Mouse (Mus musculus) adrenal gland, postnatal 25 days (tissue): ENCODE data around the gene Mcpt8. TPM values are rescaled to one million over a fixed set of nuclear protein-coding genes. Genes with fewer than 3 reads are reported as not detected.

Experiments
- microRNA-seq, 2 experiments: library from miRNA; unstranded; fragments of <30 nt; microRNA quantifications; one replicate each; pipeline ENCODE4 v1.2.0; 2021
- total RNA-seq: library from RNA; stranded (reverse); gene quantifications from 2 replicates; pipeline ENCODE4 v1.2.3, GENCODE M21; 2021

Gene Mcpt8
- total RNA-seq, 1 experiment from 2014 or later = not detected

Small RNA genes lying within 50 kb of the gene (microRNA-seq; reads per million reads assigned to microRNA genes)
- 0 reads per million in 2 experiments for gene Mir6949

Other genes starting within 250 kb of the Mcpt8 start
- 10.7 and 13.5 TPM in 2 replicates for gene Nynrin, start 231.3 kb downstream of the Mcpt8 start, total RNA-seq
- 0.15 and 0.24 TPM in 2 replicates for gene Cbln3, start 200.9 kb downstream of the Mcpt8 start, total RNA-seq
- gene Khnyn, start 200.3 kb downstream of the Mcpt8 start, total RNA-seq = 21.6 and 25.5 TPM in 2 replicates
- 58.1 and 62.6 TPM in 2 replicates for gene Sdr39u1, start 185.0 kb downstream of the Mcpt8 start, total RNA-seq
- 0.49 and 1.2 TPM in 2 replicates for gene Cma1, start 140.6 kb downstream of the Mcpt8 start, total RNA-seq
- not detected in 2 replicates for gene Cma2, start 134.3 kb downstream of the Mcpt8 start, total RNA-seq
- gene Mcpt1, start 67.3 kb downstream of the Mcpt8 start, total RNA-seq = not detected in 2 replicates
- not detected in 2 replicates for gene Mcpt9, start 54.8 kb downstream of the Mcpt8 start, total RNA-seq
- gene Mcpt2, start 43.2 kb downstream of the Mcpt8 start, total RNA-seq = not detected in 2 replicates
- 0.97 and 1.1 TPM in 2 replicates for gene Mcpt4, start 23.0 kb downstream of the Mcpt8 start, total RNA-seq
- gene Ctsg, start 17.3 kb upstream of the Mcpt8 start, total RNA-seq = not detected in 2 replicates
- not detected in 2 replicates for gene Gzme, start 35.4 kb upstream of the Mcpt8 start, total RNA-seq
- gene Gzmd, start 47.3 kb upstream of the Mcpt8 start, total RNA-seq = not detected in 2 replicates
- gene Gzmg, start 74.3 kb upstream of the Mcpt8 start, total RNA-seq = not detected in 2 replicates
- gene Gzmn, start 89.3 kb upstream of the Mcpt8 start, total RNA-seq = not detected in 2 replicates
- not detected in 2 replicates for gene Gzmf, start 126.1 kb upstream of the Mcpt8 start, total RNA-seq
- not detected in 2 replicates for gene Gzmc, start 149.4 kb upstream of the Mcpt8 start, total RNA-seq
- gene Gzmb, start 177.0 kb upstream of the Mcpt8 start, total RNA-seq = not detected in 2 replicates